8 mouse cellular contexts compared by ENCODE assay signal in the genomic region with DNA sequence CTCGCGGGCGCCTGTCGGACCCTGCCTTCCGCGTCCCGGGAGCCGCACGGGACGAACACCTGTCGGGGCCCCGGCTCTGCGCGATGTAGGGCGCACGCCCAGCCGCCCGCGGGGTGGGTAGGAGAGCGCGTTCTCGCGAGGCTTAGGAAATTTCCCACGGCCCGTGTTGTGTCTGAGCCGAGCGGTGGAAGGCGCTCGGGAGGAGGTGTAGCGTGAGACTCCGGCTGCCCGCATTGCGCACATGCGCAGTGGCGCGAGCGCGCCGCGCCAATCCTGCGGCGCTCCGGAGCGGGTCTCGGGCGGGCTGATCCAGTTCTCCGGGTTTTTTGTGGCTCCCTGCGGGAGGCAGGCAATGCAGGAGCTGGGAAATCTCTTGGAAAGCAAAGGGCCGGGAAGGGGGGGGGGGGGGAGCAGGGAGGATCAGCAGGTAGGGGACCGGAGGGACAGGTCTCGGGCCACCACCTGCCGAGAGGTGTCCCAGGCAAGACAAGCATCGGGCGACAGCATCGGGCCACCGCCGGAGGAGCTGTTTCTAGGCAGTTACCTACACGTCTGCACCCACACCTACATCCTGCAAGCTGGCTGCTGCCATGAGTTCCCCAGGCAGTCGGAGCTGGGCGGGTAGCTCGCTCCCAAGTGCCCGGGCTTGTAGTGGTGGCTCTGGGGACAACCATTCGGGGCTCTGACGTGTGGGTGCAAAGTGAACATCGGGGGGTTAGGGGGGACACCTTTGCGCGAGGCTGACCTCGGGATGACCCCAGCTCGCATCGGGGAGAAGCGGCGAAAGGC.
DNase-seq lines count a peak whose midpoint lies in the region; ATAC-seq and TF ChIP-seq lines count a peak whose summit lies in the region.

No protein-coding gene starts in this region.

- peak; percentile 85 for ATAC-seq in forebrain, embryonic 11.5 days (replicated peaks; ENCODE audit: low FRiP score)
- peak; percentile 84 for ATAC-seq in heart, embryonic 16.5 days (replicated peaks; ENCODE audit: extremely low read depth, insufficient read depth, low FRiP score)
- ATAC-seq in liver, embryonic 15.5 days (ENCODE audit: insufficient read depth) = peak; percentile 74
- peak; percentile 84 for ATAC-seq in neural tube, embryonic 12.5 days (ENCODE audit: low FRiP score, low read depth)

- WGBS in forebrain, embryonic 11.5 days = under 1% methylated on average over 69 of the region's 72 CpGs
- under 1% methylated on average over 68 of the region's 72 CpGs for WGBS in heart, embryonic 16.5 days
- WGBS in liver, embryonic 15.5 days (ENCODE audit: insufficient replicate concordance) = under 1% methylated on average over 72 of the region's 72 CpGs
- WGBS in neural tube, embryonic 12.5 days = under 1% methylated on average over 72 of the region's 72 CpGs

- in situ Hi-C loops in CH12.LX (cut with MboI; ENCODE audit: low pct_ligation_motif_present, low pct_unique_long_range_greater_than_20kb, low sequenced_read_pairs) = no loop called here

- no peaks in the 10 kb centered on the region for H3K27me3 ChIP-seq in CH12.LX (replicated peaks)
- no peaks in the 10 kb centered on the region for H3K27me3 ChIP-seq in forebrain, embryonic 11.5 days (ENCODE audit: control insufficient read depth, insufficient read depth, low read length)
- no peaks in the 10 kb centered on the region for H3K27me3 ChIP-seq in heart, embryonic 16.5 days (ENCODE audit: control insufficient read depth, insufficient read depth, low read length)
- H3K27me3 ChIP-seq in liver, embryonic 15.5 days = no peaks in the 10 kb centered on the region; the same call in 1 of the 2 replicates
- H3K27me3 ChIP-seq in neural tube, embryonic 12.5 days (replicated peaks) = no peaks in the 10 kb centered on the region

- TF ChIP-seq RAD21 in CH12.LX (IDR thresholded peaks at IDR 0.05; ENCODE audit: low read depth, low read length) = peak; percentile 14

- H3K9ac ChIP-seq in CH12.LX (ENCODE audit: insufficient read depth, low read depth) = peak overlapping the region; percentile 95
- H3K9ac ChIP-seq in forebrain, embryonic 11.5 days (ENCODE audit: low read length) = peak overlapping the region; percentile 97
- peak overlapping the region; percentile 97 for H3K9ac ChIP-seq in heart, embryonic 16.5 days (ENCODE audit: low read length)
- H3K9ac ChIP-seq in liver, embryonic 15.5 days = peak overlapping the region; percentile 72
- H3K9ac ChIP-seq in neural tube, embryonic 12.5 days = peak overlapping the region; percentile 97

- peaks cover 31% of the 10 kb centered on the region for H3K79me2 ChIP-seq in CH12.LX (replicated peaks; ENCODE audit: control insufficient read depth, extremely low read depth, insufficient read depth, poor library complexity, severe bottlenecking)

- no peaks in the 10 kb centered on the region for H3K36me3 ChIP-seq in CH12.LX (replicated peaks in 1 of 2; ENCODE audit: control insufficient read depth in 1 of 2, insufficient read depth in 1 of 2, low read length in 1 of 2)
- H3K36me3 ChIP-seq in forebrain, embryonic 11.5 days (ENCODE audit: control insufficient read depth, insufficient read depth, low read length) = no peaks in the 10 kb centered on the region
- H3K36me3 ChIP-seq in heart, embryonic 16.5 days (ENCODE audit: control insufficient read depth, insufficient read depth) = no peaks in the 10 kb centered on the region
- no peaks in the 10 kb centered on the region for H3K36me3 ChIP-seq in liver, embryonic 15.5 days (replicated peaks)
- H3K36me3 ChIP-seq in neural tube, embryonic 12.5 days = no peaks in the 10 kb centered on the region

- dilution Hi-C loops in CH12.LX (cut with MboI; ENCODE audit: extremely low pct_ligation_motif_present, extremely low pct_unique_long_range_greater_than_20kb, low sequenced_read_pairs) = no loop called here

- peak overlapping the region; percentile 86 to 93 (median 87) for H3K4me3 ChIP-seq in CH12.LX (replicated peaks in 1 of 3; ENCODE audit: low read depth in 2 of 3, low read length in 2 of 3, poor library complexity in 1 of 3)
- peak overlapping the region; percentile 91 for H3K4me3 ChIP-seq in forebrain, embryonic 11.5 days (ENCODE audit: low read depth, low read length)
- H3K4me3 ChIP-seq in heart, embryonic 16.5 days (ENCODE audit: low read length) = peak overlapping the region; percentile 90
- H3K4me3 ChIP-seq in liver, embryonic 15.5 days (replicated peaks) = peak overlapping the region; percentile 75
- peak overlapping the region; percentile 89 for H3K4me3 ChIP-seq in neural tube, embryonic 12.5 days

- TF ChIP-seq POLR2A in CH12.LX (IDR thresholded peaks at IDR 0.05; ENCODE audit: low read depth, low read length) = peak; percentile 78

- TF ChIP-seq EP300 in CH12.LX (IDR thresholded peaks at IDR 0.05; ENCODE audit: low read length) = no peak

- peak overlapping the region; percentile 18 for H3K4me2 ChIP-seq in CH12.LX (ENCODE audit: insufficient read depth, low read depth, poor library complexity, severe bottlenecking)
- H3K4me2 ChIP-seq in forebrain, embryonic 11.5 days (ENCODE audit: low read depth, low read length, severe bottlenecking) = peak overlapping the region; percentile 94
- peak overlapping the region; percentile 91 for H3K4me2 ChIP-seq in heart, embryonic 16.5 days (ENCODE audit: low read depth, low read length)
- peak overlapping the region; percentile 97 for H3K4me2 ChIP-seq in liver, embryonic 15.5 days
- H3K4me2 ChIP-seq in neural tube, embryonic 12.5 days (replicated peaks) = peak overlapping the region; percentile 88

- no peaks in the 10 kb centered on the region for H3K9me3 ChIP-seq in CH12.LX (replicated peaks; ENCODE audit: low read length)
- H3K9me3 ChIP-seq in forebrain, embryonic 11.5 days (ENCODE audit: control insufficient read depth, low read length) = no peaks in the 10 kb centered on the region
- no peaks in the 10 kb centered on the region for H3K9me3 ChIP-seq in heart, embryonic 16.5 days (replicated peaks; ENCODE audit: control insufficient read depth, low read length)
- no peaks in the 10 kb centered on the region for H3K9me3 ChIP-seq in liver, embryonic 15.5 days (replicated peaks)
- no peaks in the 10 kb centered on the region for H3K9me3 ChIP-seq in neural tube, embryonic 12.5 days

- 0 out of 4 replicates have a peak, but pooled peaks of 1 of the 2 experiments have one; percentile 0 for TF ChIP-seq CTCF in CH12.LX (conservative IDR thresholded peaks at IDR 0.05 in 1 of 2, IDR thresholded peaks at IDR 0.05 in 1 of 2; ENCODE audit: low read depth in 2 of 2, low read length in 2 of 2)

- peaks cover 8 to 37% of the 10 kb centered on the region in 2 experiments for H3K4me1 ChIP-seq in CH12.LX (ENCODE audit: control insufficient read depth in 1 of 2, insufficient read depth in 2 of 2)
- peaks cover 5% of the 10 kb centered on the region; the same call in 1 of the 2 replicates for H3K4me1 ChIP-seq in forebrain, embryonic 11.5 days (replicated peaks; ENCODE audit: control insufficient read depth, insufficient read depth, low read length)
- H3K4me1 ChIP-seq in heart, embryonic 16.5 days (ENCODE audit: control insufficient read depth, insufficient read depth, low read length) = peaks cover 20% of the 10 kb centered on the region
- H3K4me1 ChIP-seq in liver, embryonic 15.5 days (replicated peaks) = peaks cover 36% of the 10 kb centered on the region
- peaks cover 20% of the 10 kb centered on the region for H3K4me1 ChIP-seq in neural tube, embryonic 12.5 days

- peak; percentile 94 for DNase-seq in CH12.LX (ENCODE audit: extremely low read depth)
- peak; percentile 83 for DNase-seq in c-Kit-positive CD71-positive TER-119-negative erythroid progenitor cells, embryonic 14.5 days (ENCODE audit: low read depth)
- DNase-seq in forebrain, embryonic 11.5 days (ENCODE audit: low spot score) = peak; percentile 98
- peak; percentile 97 to 98 for DNase-seq in kidney, postnatal 36 days
- DNase-seq in telencephalon, adult 2 months (ENCODE audit: low read depth, low spot score) = peak; percentile 97

- peak overlapping the region; percentile 85 for H3K27ac ChIP-seq in CH12.LX (ENCODE audit: insufficient read depth, low read depth)
- peak overlapping the region; percentile 97 for H3K27ac ChIP-seq in forebrain, embryonic 11.5 days (ENCODE audit: low read depth, low read length)
- H3K27ac ChIP-seq in heart, embryonic 16.5 days (ENCODE audit: low read length) = peak overlapping the region; percentile 100
- H3K27ac ChIP-seq in liver, embryonic 15.5 days (replicated peaks) = peak overlapping the region; percentile 92
- peak overlapping the region; percentile 96 for H3K27ac ChIP-seq in neural tube, embryonic 12.5 days

TF ChIP-seq in CH12.LX, 34 proteins besides CTCF, POLR2A, EP300 and RAD21 (continues in another document):
- TF ChIP-seq SIN3A (IDR thresholded peaks at IDR 0.05; ENCODE audit: low read length) = peak; percentile 65; the same call in 1 of the 2 replicates
- TF ChIP-seq UBTF (IDR thresholded peaks at IDR 0.05; ENCODE audit: low read depth, low read length) = 0 out of 2 replicates have a peak, but pooled peaks have one; percentile 5
- TF ChIP-seq MEF2A (IDR thresholded peaks at IDR 0.05; ENCODE audit: borderline replicate concordance, low read depth, low read length) = peak; percentile 30; the same call in 1 of the 2 replicates
- 0 out of 2 replicates have a peak, but pooled peaks have one; percentile 55 for TF ChIP-seq E2F4 (IDR thresholded peaks at IDR 0.05; ENCODE audit: insufficient replicate concordance, low read depth, low read length)
- no peak for TF ChIP-seq TBP (conservative IDR thresholded peaks at IDR 0.05; ENCODE audit: low read depth, low read length)
- TF ChIP-seq USF1 (IDR thresholded peaks at IDR 0.05; ENCODE audit: low read depth, low read length) = no peak
- TF ChIP-seq GABPA (IDR thresholded peaks at IDR 0.05; ENCODE audit: insufficient replicate concordance, low read depth, low read length) = no peak
- TF ChIP-seq JUND (conservative IDR thresholded peaks at IDR 0.05; ENCODE audit: low read depth, low read length) = no peak
- peak; percentile 72; the same call in 1 of the 2 replicates for TF ChIP-seq TCF12 (IDR thresholded peaks at IDR 0.05; ENCODE audit: low read depth, low read length)
- TF ChIP-seq HCFC1 (IDR thresholded peaks at IDR 0.05; ENCODE audit: low read depth, low read length) = no peak; the same call in 1 of the 2 replicates
- no peak for TF ChIP-seq PAX5 (IDR thresholded peaks at IDR 0.05; ENCODE audit: low read length)
- TF ChIP-seq NELFE (IDR thresholded peaks at IDR 0.05; ENCODE audit: low read depth, low read length) = peak; percentile 55
- no peak for TF ChIP-seq ZC3H11A (IDR thresholded peaks at IDR 0.05; ENCODE audit: low read depth, low read length)
- 0 out of 2 replicates have a peak, but pooled peaks have one; percentile 25 for TF ChIP-seq CHD1 (IDR thresholded peaks at IDR 0.05; ENCODE audit: low read depth, low read length)
- TF ChIP-seq CHD2 (IDR thresholded peaks at IDR 0.05; ENCODE audit: low read length) = peak; percentile 98
- peak; percentile 93 for TF ChIP-seq BHLHE40 (IDR thresholded peaks at IDR 0.05; ENCODE audit: low read depth, low read length)
- no peak for TF ChIP-seq MAFK (IDR thresholded peaks at IDR 0.05; ENCODE audit: insufficient replicate concordance, low read length)
- TF ChIP-seq ZKSCAN1 (IDR thresholded peaks at IDR 0.05; ENCODE audit: borderline replicate concordance, low read depth, low read length) = no peak

Comparison
In these comparisons a context has a peak if more than half of its experiments do, and no peak if none do; other contexts are left out.
1. Peak in every context shown above with its lines: DNase-seq, ATAC-seq, H3K4me3 ChIP-seq and H3K27ac ChIP-seq.
2. H3K4me2 ChIP-seq: peak in every context shown above with its lines; median percentile 97 in liver, embryonic 15.5 days; 94 in forebrain, embryonic 11.5 days; 91 in heart, embryonic 16.5 days; 88 in neural tube, embryonic 12.5 days; 18 in CH12.LX.